Mouse (Mus musculus): Measurements from ENCODE around the gene Ctnnd1.

Ctnnd1 gene

GRCm38 (mm10) chr2:84647051-84647568, 3.5 kb downstream of the Ctnnd1 start:
- in situ Hi-C loops (cut with MboI) = no loop called here

DNA sequence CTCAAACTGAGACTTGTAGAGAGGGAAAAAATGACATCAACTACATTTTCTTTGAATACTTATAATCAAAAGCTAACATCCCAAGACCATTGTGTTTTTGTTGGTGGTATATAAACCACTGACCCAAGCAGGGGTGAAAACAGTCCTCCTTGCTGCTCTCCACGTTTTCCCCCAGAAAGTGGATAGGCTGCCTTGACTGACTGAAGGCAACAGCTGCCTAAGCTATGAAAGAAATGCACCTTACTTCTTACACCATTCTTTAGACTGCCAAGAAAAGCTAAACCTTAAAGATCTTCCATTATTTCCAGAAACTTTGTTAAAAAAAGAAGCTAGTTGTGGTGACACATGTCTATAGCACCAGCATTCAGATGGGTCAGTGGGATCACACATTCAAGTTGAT, 4.4 kb downstream of the Ctnnd1 start:
- in situ Hi-C loops (cut with MboI) = no loop called here

DNA sequence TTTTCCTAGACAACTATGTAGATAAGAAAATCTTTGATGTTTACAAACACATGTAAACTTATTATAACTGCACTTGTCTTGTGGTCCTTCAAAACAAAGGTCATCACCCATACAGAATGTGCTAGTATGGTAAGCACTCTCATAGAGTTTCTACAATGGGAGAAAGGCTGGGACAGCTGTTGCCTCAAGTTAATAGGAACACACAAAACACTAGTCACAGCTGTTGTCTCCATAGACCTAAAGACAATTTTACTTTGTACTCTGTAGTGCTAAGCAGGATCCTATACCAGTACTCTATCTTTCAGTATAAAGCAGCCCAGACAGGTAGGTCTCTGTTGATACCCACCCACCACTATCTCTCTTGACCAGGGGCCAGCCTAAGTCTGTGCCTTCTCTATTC, 9.7 kb downstream of the Ctnnd1 start:
- in situ Hi-C loops (cut with MboI) = no loop called here

DNA sequence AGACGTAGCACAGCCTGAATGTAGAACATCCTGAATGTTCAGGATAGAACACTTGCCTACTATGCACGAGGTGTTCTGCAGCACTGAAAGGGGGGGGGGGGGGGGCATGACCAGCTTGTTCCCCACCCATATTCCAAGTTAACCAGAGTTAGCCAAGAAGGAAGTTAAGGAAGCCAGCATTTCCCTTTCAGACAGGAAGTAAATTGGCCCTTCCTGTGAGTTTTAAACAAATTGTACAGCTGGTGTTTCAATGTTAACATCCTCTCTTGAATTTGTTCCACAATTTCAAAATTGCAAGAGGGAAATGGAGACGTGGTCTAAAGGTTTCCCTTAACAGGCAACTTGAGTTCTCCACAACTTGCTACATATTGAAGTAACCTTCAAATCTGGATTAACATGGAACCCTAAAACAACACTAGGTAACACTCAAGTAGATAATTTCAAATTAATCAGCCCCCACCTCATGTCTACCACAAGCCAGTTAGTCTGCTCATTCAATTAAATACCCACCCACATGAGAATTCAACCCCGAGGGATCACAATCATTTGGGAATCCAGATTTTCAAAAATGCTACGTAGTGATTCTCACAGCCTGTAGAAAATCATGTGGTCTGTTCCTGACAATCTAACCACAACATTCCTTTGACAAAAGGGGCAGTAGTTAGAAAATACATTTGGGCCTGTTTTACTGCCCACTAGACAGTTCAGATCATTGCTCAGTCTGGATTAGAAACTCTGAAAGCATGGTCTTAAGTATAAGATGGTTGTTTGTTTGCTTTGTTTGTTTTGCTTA, 11.9 kb downstream of the Ctnnd1 start:
- in situ Hi-C loops (cut with MboI) = no loop called here

- in situ Hi-C loops (cut with MboI) = no loop called here
These were observed 13.0 kb downstream of the Ctnnd1 start for GRCm38 (mm10) chr2:84637452-84638165.

GRCm38 (mm10) chr2:84636231-84636741, 14.3 kb downstream of the Ctnnd1 start:
- in situ Hi-C loops (cut with MboI) = no loop called here

GRCm38 (mm10) chr2:84635611-84636010, 15.0 kb downstream of the Ctnnd1 start:
- in situ Hi-C loops (cut with MboI) = no loop called here

DNA sequence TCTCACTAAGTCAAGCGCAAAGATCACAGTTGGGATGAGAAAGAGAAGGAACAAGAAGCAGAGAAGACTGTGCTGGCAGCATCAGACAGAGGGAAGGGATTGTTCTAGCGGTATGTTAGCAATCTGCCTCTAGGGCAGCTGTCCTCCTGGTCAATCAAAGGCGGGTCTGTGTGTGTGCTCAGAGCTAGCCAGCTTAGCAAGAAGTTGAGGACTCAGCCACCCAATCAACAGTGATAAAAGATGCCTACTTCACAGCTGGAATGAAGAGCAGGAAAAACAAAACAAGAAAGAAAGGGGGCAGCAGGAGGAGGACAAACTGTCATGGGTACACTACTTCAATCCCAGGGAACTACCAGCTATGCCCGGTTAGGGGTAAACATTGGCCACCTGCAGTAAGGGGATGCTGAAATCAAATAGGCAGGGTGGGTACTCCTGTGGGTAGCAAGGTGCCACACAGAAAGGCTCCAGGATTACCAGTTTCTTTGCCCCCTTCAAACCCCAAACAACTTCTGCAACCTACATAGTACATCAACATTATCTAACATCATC, 15.6 kb downstream of the Ctnnd1 start:
- in situ Hi-C loops (cut with MboI) = no loop called here

- in situ Hi-C loops (cut with MboI) = no loop called here
These were observed 16.6 kb downstream of the Ctnnd1 start for GRCm38 (mm10) chr2:84634006-84634405.

DNA sequence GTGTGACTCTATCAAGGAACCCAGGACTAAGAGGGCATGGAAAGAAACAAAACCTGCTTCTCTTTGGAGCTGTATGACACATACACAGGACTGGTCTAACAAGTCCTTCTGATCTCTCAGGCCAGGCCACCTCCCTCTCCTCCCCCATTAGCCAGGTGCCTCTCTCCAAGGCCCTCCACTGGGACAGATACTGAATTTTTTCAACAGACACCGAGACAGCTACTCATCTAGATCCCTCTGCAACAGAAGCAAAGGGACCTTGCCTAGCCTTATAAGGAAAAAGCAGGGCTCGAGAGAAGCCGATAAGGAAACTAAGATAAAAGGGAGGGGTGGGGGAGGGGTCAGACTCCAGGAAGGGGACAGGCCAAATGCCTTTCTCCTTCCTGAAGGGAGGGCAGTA, 17.6 kb downstream of the Ctnnd1 start:
- in situ Hi-C loops (cut with MboI) = no loop called here

DNA sequence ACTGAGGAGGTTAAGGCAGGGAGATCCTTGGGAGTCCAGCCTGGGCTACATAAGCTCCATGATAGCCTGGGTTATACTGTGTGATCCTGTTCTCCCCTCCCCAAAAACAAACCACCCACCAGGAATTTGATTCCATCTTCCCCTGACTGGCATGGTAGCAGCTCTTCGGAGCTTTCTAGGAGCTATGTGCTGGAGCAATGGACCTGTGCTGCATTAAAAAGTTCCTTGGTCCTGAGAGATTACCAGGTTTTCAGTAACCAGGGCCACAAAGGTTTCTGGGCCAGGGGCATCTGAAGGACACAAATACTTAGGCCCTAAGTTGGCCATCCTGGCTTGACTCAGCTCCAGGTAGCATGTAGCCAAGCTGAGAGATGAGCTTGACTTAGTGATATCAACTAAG, 18.6 kb downstream of the Ctnnd1 start:
- in situ Hi-C loops (cut with MboI) = no loop called here

- in situ Hi-C loops (cut with MboI) = no loop called here
These were observed 23.5 kb downstream of the Ctnnd1 start for GRCm38 (mm10) chr2:84627036-84627435.

- in situ Hi-C loops (cut with MboI) = no loop called here
These were observed 24.1 kb downstream of the Ctnnd1 start for GRCm38 (mm10) chr2:84626366-84626975.

GRCm38 (mm10) chr2:84624201-84624600, 26.4 kb downstream of the Ctnnd1 start:
- in situ Hi-C loops (cut with MboI) = no loop called here

- in situ Hi-C loops (cut with MboI) = no loop called here
These were observed 27.0 kb downstream of the Ctnnd1 start for GRCm38 (mm10) chr2:84623428-84624119.

GRCm38 (mm10) chr2:84622668-84623067, 27.9 kb downstream of the Ctnnd1 start:
- in situ Hi-C loops (cut with MboI) = no loop called here

- in situ Hi-C loops (cut with MboI) = loop anchor here (5.0 kb wide), 1 partner anchor 43 kb away; no protein-coding TSS in a partner anchor
These were observed 30.8 kb downstream of the Ctnnd1 start for GRCm38 (mm10) chr2:84619646-84620340.

DNA sequence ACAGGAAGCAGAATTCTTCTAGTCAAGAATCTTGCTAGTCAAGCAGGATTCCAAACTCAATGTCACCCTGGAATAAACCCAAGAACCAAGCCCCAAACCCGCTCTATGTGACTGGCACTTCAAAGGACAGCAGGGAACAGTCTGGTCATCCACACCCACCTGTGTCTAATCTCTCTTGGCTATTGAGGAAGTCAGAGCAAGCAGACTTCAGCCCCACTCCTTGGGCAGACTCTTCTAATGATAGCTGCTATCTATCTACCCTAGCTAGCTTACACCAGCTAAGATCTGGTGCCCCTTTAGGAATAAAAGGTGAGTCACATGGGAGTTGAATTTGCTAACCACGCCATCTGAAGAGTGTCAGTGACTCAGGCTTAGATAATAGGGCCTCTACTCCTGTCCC, 31.7 kb downstream of the Ctnnd1 start:
- in situ Hi-C loops (cut with MboI) = loop anchor here (5.0 kb wide), 1 partner anchor 43 kb away; no protein-coding TSS in a partner anchor

DNA sequence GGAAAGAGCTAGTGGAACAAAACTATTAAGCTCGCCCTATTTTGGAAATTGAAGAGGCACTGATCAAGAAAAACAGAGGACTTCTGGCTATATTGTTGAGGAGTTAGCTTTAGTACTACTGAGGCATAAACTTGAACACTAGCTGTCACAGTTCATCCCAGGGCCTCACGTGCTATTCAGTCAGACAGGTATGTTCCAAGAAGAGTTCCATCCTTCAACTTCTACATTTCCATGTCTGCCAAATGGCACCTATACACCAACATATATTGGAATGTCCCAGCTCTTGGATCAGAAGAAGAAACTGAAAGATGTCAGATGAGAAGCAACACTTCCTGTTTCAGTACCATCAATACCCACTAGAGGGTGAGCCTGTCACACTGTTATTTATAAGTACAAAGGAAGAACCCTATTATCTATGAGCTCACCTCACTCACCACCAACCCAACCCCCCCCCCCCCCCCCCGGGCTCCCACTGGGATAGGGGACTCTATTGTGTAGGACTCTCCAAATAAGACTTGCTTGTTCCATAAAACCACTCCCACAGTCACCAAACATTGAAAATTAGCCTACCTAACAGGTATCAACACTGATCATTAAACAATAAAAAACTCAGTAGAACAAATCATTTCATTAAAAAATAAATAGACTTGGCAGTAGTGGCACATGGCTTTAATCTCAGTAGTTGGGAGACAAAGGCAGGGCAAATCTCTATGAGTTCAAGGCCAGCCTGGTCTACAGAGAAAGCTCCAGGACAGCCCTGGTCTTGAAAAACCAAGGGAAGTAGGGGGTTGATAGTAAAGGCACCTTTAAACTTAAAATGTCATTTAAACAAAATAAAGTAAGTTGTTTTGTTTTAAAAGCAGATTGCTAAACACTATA, 32.7 kb downstream of the Ctnnd1 start:
- in situ Hi-C loops (cut with MboI) = loop anchor here (5.0 kb wide), 1 partner anchor 44 kb away; no protein-coding TSS in a partner anchor

- in situ Hi-C loops (cut with MboI) = no loop called here
These were observed 37.8 kb downstream of the Ctnnd1 start for GRCm38 (mm10) chr2:84612764-84613163.
